Mouse (Mus musculus) cerebellum, adult 2 months (tissue): ENCODE results near the gene Krt39.

Experiments used
- CTCF ChIP-seq: fragments of 200-500 bp; IDR thresholded peaks from 2 replicates; pipeline ENCODE4 v1.5.1; 2011; ENCODE audit warnings: low read depth, mild to moderate bottlenecking, control low read depth, low read length, moderate library complexity, borderline replicate concordance; ENCODE audit not compliant: insufficient read depth
- POLR2A ChIP-seq: fragments of 200-500 bp; IDR thresholded peaks from 2 replicates; pipeline ENCODE4 v1.6.1; 2011; ENCODE audit warnings: low read length, control low read depth, borderline replicate concordance; ENCODE audit not compliant: insufficient read depth

DNA sequence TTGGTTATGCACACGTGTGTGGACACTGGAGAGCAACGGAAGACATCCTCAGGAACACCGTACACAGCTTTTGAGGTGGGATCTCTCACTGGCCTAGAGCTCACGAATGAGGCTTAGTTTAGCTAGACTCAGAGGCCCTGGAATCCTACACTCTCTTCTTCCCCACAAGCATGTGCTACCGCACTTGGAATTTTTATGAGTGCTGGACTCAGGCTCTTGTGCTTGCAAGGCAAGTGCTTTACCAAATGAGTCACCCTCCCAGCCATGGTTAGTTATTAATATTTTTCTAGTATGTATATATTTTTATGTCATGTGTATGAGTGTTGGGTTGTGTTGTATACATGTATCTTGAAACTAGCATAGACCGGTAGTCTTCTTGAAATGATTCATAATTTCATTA lies 49.2 kb downstream of the Krt39 start:
- TF ChIP-seq CTCF (no peak), POLR2A (no peak)
